Mouse (Mus musculus): Measurements from ENCODE around the gene Cdx2. TPM values are rescaled to one million over a fixed set of nuclear protein-coding genes. Genes with fewer than 3 reads are reported as not detected.

The Cdx2 gene
- 0.13 TPM in 1 of 2 replicates, not detected in the other for polyA plus RNA-seq (2015; fragmentation: Nextera tagmentation; extraction: Ambion mirVana)

GRCm38 (mm10) chr5:147306638-147307397 lies at the start of gene Cdx2:
Cdx2 (minus strand) TSS chr5:147307270.
- DNase-seq (ENCODE audit: low spot score): no peak

GRCm38 (mm10) chr5:147356260-147357055 lies 49.4 kb upstream of the Cdx2 start:
- DNase-seq (ENCODE audit: low spot score): no peak

- DNase-seq (ENCODE audit: low spot score): no peak
Measured at GRCm38 (mm10) chr5:147355788-147356187, 48.7 kb upstream of the Cdx2 start.

GRCm38 (mm10) chr5:147354985-147355384 lies 47.9 kb upstream of the Cdx2 start:
- peak; percentile 51 for DNase-seq (ENCODE audit: low spot score)

GRCm38 (mm10) chr5:147354161-147354780 lies 47.2 kb upstream of the Cdx2 start:
- DNase-seq (ENCODE audit: low spot score): no peak

- no peak for DNase-seq (ENCODE audit: low spot score)
Measured at GRCm38 (mm10) chr5:147351931-147352330, 44.9 kb upstream of the Cdx2 start.

GRCm38 (mm10) chr5:147345981-147346380 lies 38.9 kb upstream of the Cdx2 start:
- no peak for DNase-seq (ENCODE audit: low spot score)

- no peak for DNase-seq (ENCODE audit: low spot score)
Measured at GRCm38 (mm10) chr5:147343904-147344303, 36.8 kb upstream of the Cdx2 start.

GRCm38 (mm10) chr5:147342901-147343300 lies 35.8 kb upstream of the Cdx2 start:
- no peak for DNase-seq (ENCODE audit: low spot score)

GRCm38 (mm10) chr5:147340741-147341414 lies 33.8 kb upstream of the Cdx2 start:
- peak; percentile 92 for DNase-seq (ENCODE audit: low spot score)

- DNase-seq (ENCODE audit: low spot score): peak; percentile 41
Measured at GRCm38 (mm10) chr5:147339560-147339959, 32.5 kb upstream of the Cdx2 start.

- no peak for DNase-seq (ENCODE audit: low spot score)
Measured at GRCm38 (mm10) chr5:147338967-147339366, 31.9 kb upstream of the Cdx2 start.

- DNase-seq (ENCODE audit: low spot score): no peak
Measured at GRCm38 (mm10) chr5:147332711-147333110, 25.6 kb upstream of the Cdx2 start.

- DNase-seq (ENCODE audit: low spot score): peak; percentile 86
Measured at GRCm38 (mm10) chr5:147331547-147331946, 24.5 kb upstream of the Cdx2 start.

GRCm38 (mm10) chr5:147329946-147330345 lies 22.9 kb upstream of the Cdx2 start:
- no peak for DNase-seq (ENCODE audit: low spot score)

- no peak for DNase-seq (ENCODE audit: low spot score)
Measured at GRCm38 (mm10) chr5:147327636-147328035, 20.6 kb upstream of the Cdx2 start.

- no peak for DNase-seq (ENCODE audit: low spot score)
Measured at GRCm38 (mm10) chr5:147325931-147326330, 18.9 kb upstream of the Cdx2 start.

GRCm38 (mm10) chr5:147323237-147323917 lies 16.3 kb upstream of the Cdx2 start:
- peak; percentile 89 for DNase-seq (ENCODE audit: low spot score)

GRCm38 (mm10) chr5:147322183-147322582 lies 15.1 kb upstream of the Cdx2 start, which contains the start of gene Urad:
Urad (minus strand) TSS chr5:147322440.
- no peak for DNase-seq (ENCODE audit: low spot score)

GRCm38 (mm10) chr5:147319653-147320052 lies 12.6 kb upstream of the Cdx2 start:
- peak; percentile 74 for DNase-seq (ENCODE audit: low spot score)

- DNase-seq (ENCODE audit: low spot score): no peak
Measured at GRCm38 (mm10) chr5:147317991-147318390, 10.9 kb upstream of the Cdx2 start.

Data from thymus, postnatal 0 days (tissue).